Comparison of ENCODE assay signal across 13 mouse cellular contexts in genomic region chr6:51437665-51438064, GRCm38 (mm10). TPM values are rescaled to one million over a fixed set of nuclear protein-coding genes. Genes with fewer than 3 reads are reported as not detected.
DNase-seq lines count a peak whose midpoint lies in the region; ATAC-seq lines count a peak whose summit lies in the region.
"Had no signal": no experiment of that assay in that cellular context is flagged by ENCODE, and none has a peak within 500 bp of the region (broad histone marks: within the 10 kb centered on the region; RNA-seq: fewer than 3 reads in every experiment).

No protein-coding gene starts in this region.

- H3K9ac ChIP-seq in heart, embryonic 15.5 days: no peak overlapping the region
- no peak overlapping the region for H3K9ac ChIP-seq in neural tube, embryonic 11.5 days (ENCODE audit: low read length)
- no peak overlapping the region for H3K9ac ChIP-seq in neural tube, embryonic 15.5 days (replicated peaks)
- H3K9ac ChIP-seq: intestine, embryonic 15.5 days; liver, embryonic 14.5 days; midbrain, embryonic 12.5 days; neural tube, embryonic 13.5 days had no signal

- peak; percentile 70 for DNase-seq in adrenal gland, postnatal 14 days
- no peak for DNase-seq in adrenal gland, adult 18-20 months (ENCODE audit: low spot score in 2 of 2)
- no peak for DNase-seq in heart, adult 9 months (ENCODE audit: low spot score in 2 of 2)
- DNase-seq in neural tube, embryonic 11.5 days (ENCODE audit: low spot score): peak; percentile 4
- DNase-seq in lung, postnatal 36 days: peak; percentile 45
- no peak for DNase-seq in left cerebral cortex, postnatal 10 days (ENCODE audit: extremely low spot score in 1 of 2, low spot score in 2 of 2)
- DNase-seq: cerebellum, adult 9-10 months had no signal

- H3K27me3 ChIP-seq in heart, embryonic 15.5 days: peaks cover 14% of the 10 kb centered on the region
- peaks cover 24% of the 10 kb centered on the region for H3K27me3 ChIP-seq in neural tube, embryonic 11.5 days (ENCODE audit: control insufficient read depth, insufficient read depth, low read length)
- peaks cover 22% of the 10 kb centered on the region for H3K27me3 ChIP-seq in neural tube, embryonic 15.5 days (replicated peaks)

- intact Hi-C loops in left cerebral cortex, postnatal 10 days (cut with DNase I): no loop called here

- 19% methylated on average over 4 of the region's 4 CpGs for WGBS in heart, embryonic 15.5 days
- 91% methylated on average over 4 of the region's 4 CpGs for WGBS in neural tube, embryonic 11.5 days
- 81% methylated on average over 4 of the region's 4 CpGs for WGBS in neural tube, embryonic 15.5 days

- no peaks in the 10 kb centered on the region for H3K36me3 ChIP-seq in heart, embryonic 15.5 days
- H3K36me3 ChIP-seq in neural tube, embryonic 11.5 days (ENCODE audit: control insufficient read depth, insufficient read depth, low read length): no peaks in the 10 kb centered on the region
- no peaks in the 10 kb centered on the region for H3K36me3 ChIP-seq in neural tube, embryonic 15.5 days
- H3K36me3 ChIP-seq: intestine, embryonic 15.5 days; midbrain, embryonic 12.5 days; neural tube, embryonic 13.5 days had no signal

- H3K4me3 ChIP-seq in heart, embryonic 15.5 days: no peak overlapping the region
- H3K4me3 ChIP-seq in neural tube, embryonic 11.5 days (ENCODE audit: low read depth, low read length): no peak overlapping the region
- no peak overlapping the region for H3K4me3 ChIP-seq in neural tube, embryonic 15.5 days (replicated peaks)
- H3K4me3 ChIP-seq: intestine, embryonic 15.5 days; midbrain, embryonic 12.5 days; neural tube, embryonic 13.5 days had no signal

- no peaks in the 10 kb centered on the region for H3K9me3 ChIP-seq in heart, embryonic 15.5 days (replicated peaks)
- H3K9me3 ChIP-seq in neural tube, embryonic 11.5 days (ENCODE audit: control insufficient read depth, low read length): no peaks in the 10 kb centered on the region
- H3K9me3 ChIP-seq in neural tube, embryonic 15.5 days (replicated peaks): no peaks in the 10 kb centered on the region
- H3K9me3 ChIP-seq: intestine, embryonic 15.5 days; midbrain, embryonic 12.5 days; neural tube, embryonic 13.5 days had no signal

- H3K27ac ChIP-seq in heart, embryonic 15.5 days: peak overlapping the region; percentile 85
- H3K27ac ChIP-seq in neural tube, embryonic 11.5 days (ENCODE audit: low read depth, low read length): no peak overlapping the region
- no peak overlapping the region for H3K27ac ChIP-seq in neural tube, embryonic 15.5 days (replicated peaks)
- H3K27ac ChIP-seq: intestine, embryonic 15.5 days; liver, embryonic 14.5 days; midbrain, embryonic 12.5 days; neural tube, embryonic 13.5 days had no signal

- peak overlapping the region; percentile 39 for H3K4me2 ChIP-seq in heart, embryonic 15.5 days
- no peak overlapping the region for H3K4me2 ChIP-seq in neural tube, embryonic 11.5 days (ENCODE audit: low read depth)
- H3K4me2 ChIP-seq in neural tube, embryonic 15.5 days: no peak overlapping the region
- H3K4me2 ChIP-seq: intestine, embryonic 15.5 days; midbrain, embryonic 12.5 days; neural tube, embryonic 13.5 days had no signal

- H3K4me1 ChIP-seq in heart, embryonic 15.5 days (replicated peaks): peaks cover 43% of the 10 kb centered on the region
- H3K4me1 ChIP-seq in neural tube, embryonic 11.5 days (ENCODE audit: control insufficient read depth, insufficient read depth, low read length): peaks cover 8% of the 10 kb centered on the region
- peaks cover 20% of the 10 kb centered on the region for H3K4me1 ChIP-seq in neural tube, embryonic 15.5 days

- peak; percentile 54 for ATAC-seq in heart, embryonic 15.5 days (replicated peaks; ENCODE audit: insufficient number of reproducible peaks, insufficient read depth, low FRiP score, low read depth)
- ATAC-seq in neural tube, embryonic 11.5 days (ENCODE audit: insufficient read depth, low FRiP score, low TSS enrichment): no peak
- ATAC-seq in neural tube, embryonic 15.5 days (ENCODE audit: low FRiP score): no peak
- ATAC-seq: intestine, embryonic 15.5 days had no signal

RNA-seq across cellular contexts. Expression of gene Nfe2l3, which starts 5.2 kb away (rescaled TPM):
- 0.33 and 0.38 TPM in 2 replicates for total RNA-seq in adrenal gland, postnatal 14 days (2021)
- under 1 TPM in 1 of 2 experiments, not detected in 1; 0.13 TPM for total RNA-seq in adrenal gland, adult 18-20 months (2021)
- 1.9 and 3.3 TPM in 2 replicates for polyA plus RNA-seq in heart, embryonic 15.5 days (2015; fragmentation: Nextera tagmentation; extraction: Ambion mirVana)
- 0.44 and 1.7 TPM in 2 replicates for polyA plus RNA-seq in neural tube, embryonic 11.5 days (2014; fragmentation: Nextera tagmentation; extraction: Ambion mirVana)
- 4.2 and 5.9 TPM in 2 replicates for polyA plus RNA-seq in neural tube, embryonic 15.5 days (2015; fragmentation: Nextera tagmentation; extraction: Ambion mirVana)
- total RNA-seq in left cerebral cortex, postnatal 10 days (2021): 1 to 10 TPM; 4.4 to 6.9 TPM

RNA-seq across cellular contexts. Expression of gene Hnrnpa2b1, which starts 32.0 kb away (rescaled TPM):
- total RNA-seq in adrenal gland, postnatal 14 days (2021): 794 and 798 TPM in 2 replicates
- total RNA-seq in adrenal gland, adult 18-20 months (2021): 100 to 1,000 TPM; 553 to 646 TPM
- 1,124 and 1,142 TPM in 2 replicates for polyA plus RNA-seq in heart, embryonic 15.5 days (2015; fragmentation: Nextera tagmentation; extraction: Ambion mirVana)
- polyA plus RNA-seq in neural tube, embryonic 11.5 days (2014; fragmentation: Nextera tagmentation; extraction: Ambion mirVana): 1,446 and 1,608 TPM in 2 replicates
- polyA plus RNA-seq in neural tube, embryonic 15.5 days (2015; fragmentation: Nextera tagmentation; extraction: Ambion mirVana): 1,222 and 1,408 TPM in 2 replicates
- total RNA-seq in left cerebral cortex, postnatal 10 days (2021): 100 to 1,000 TPM; 545 to 564 TPM

RNA-seq across cellular contexts. Expression of gene Cbx3, which starts 32.5 kb away (rescaled TPM):
- total RNA-seq in adrenal gland, postnatal 14 days (2021): 111 and 114 TPM in 2 replicates
- total RNA-seq in adrenal gland, adult 18-20 months (2021): 10 to 100 TPM; 66.4 to 81.6 TPM
- polyA plus RNA-seq in heart, embryonic 15.5 days (2015; fragmentation: Nextera tagmentation; extraction: Ambion mirVana): 266 and 311 TPM in 2 replicates
- 619 and 648 TPM in 2 replicates for polyA plus RNA-seq in neural tube, embryonic 11.5 days (2014; fragmentation: Nextera tagmentation; extraction: Ambion mirVana)
- 310 and 354 TPM in 2 replicates for polyA plus RNA-seq in neural tube, embryonic 15.5 days (2015; fragmentation: Nextera tagmentation; extraction: Ambion mirVana)
- total RNA-seq in left cerebral cortex, postnatal 10 days (2021): 100 to 1,000 TPM; 171 to 176 TPM

Comparison
In these comparisons a context has a peak if more than half of its experiments do, and no peak if none do; other contexts are left out.
1. DNase-seq: peak in adrenal gland, postnatal 14 days (single experiment), neural tube, embryonic 11.5 days (single experiment) and lung, postnatal 36 days (single experiment); none in adrenal gland, adult 18-20 months (0 of 2), heart, adult 9 months (0 of 2) and left cerebral cortex, postnatal 10 days (0 of 2).